Mouse (Mus musculus) mouse embryonic stem cell (cell line): ENCODE measurements around the gene Gm49403.
"Not testable (repeated sequence)": the region's sequence is repeated elsewhere in the genome, so short reads cannot be mapped to it uniquely, and the experiment has no call there.

Experiments used
- in situ Hi-C, 2 experiments: fragments of 300-500 bp; cut with MboI; formaldehyde crosslinking; loops; 1 replicate in 1 of 2; 3 replicates in 1 of 2; pipeline ENCODE4 v1.14.3; 2019 to 2020; ENCODE audit warnings: low sequenced_read_pairs in 2 of 2, low pct_unique_long_range_greater_than_20kb in 1 of 2, mixed read lengths in 1 of 2; ENCODE audit not compliant: unreplicated experiment in 1 of 2

Gm49403 gene

GRCm38 (mm10) chr19:8883616-8884015 is at the start of gene Gm49403, which contains the start of gene Lbhd1:
Gm49403 (plus strand) TSS chr19:8883930.
Lbhd1 (plus strand) TSS chr19:8883732.
- in situ Hi-C loops, result no loop called here

GRCm38 (mm10) chr19:8836327-8836726 is 47.4 kb upstream of the Gm49403 start:
- in situ Hi-C loops, result not testable (repeated sequence)

- in situ Hi-C loops, result no loop called here
Observed at GRCm38 (mm10) chr19:8837251-8837791, 46.4 kb upstream of the Gm49403 start, which contains the start of gene Bscl2. Bscl2 (plus strand) TSS chr19:8837467.

- in situ Hi-C loops, result no loop called here
Observed at GRCm38 (mm10) chr19:8838041-8838730, 45.5 kb upstream of the Gm49403 start.

GRCm38 (mm10) chr19:8839103-8839907 is 44.4 kb upstream of the Gm49403 start, which contains the start of gene Gng3:
Gng3 (minus strand) TSS chr19:8839194.
- in situ Hi-C loops, result no loop called here

GRCm38 (mm10) chr19:8839908-8840791 is 43.6 kb upstream of the Gm49403 start:
- in situ Hi-C loops, result no loop called here

- in situ Hi-C loops, result no loop called here
Observed at GRCm38 (mm10) chr19:8841012-8841411, 42.7 kb upstream of the Gm49403 start.

GRCm38 (mm10) chr19:8842961-8843360 is 40.8 kb upstream of the Gm49403 start:
- in situ Hi-C loops, result no loop called here

- in situ Hi-C loops, result no loop called here
Observed at GRCm38 (mm10) chr19:8844371-8845129, 39.2 kb upstream of the Gm49403 start.

- in situ Hi-C loops, result no loop called here
Observed at GRCm38 (mm10) chr19:8848356-8848755, 35.4 kb upstream of the Gm49403 start.

- in situ Hi-C loops, result loop anchor here (5.0 to 25.0 kb wide), 2 partner anchors 262 to 987 kb away; partner anchors contain the start of gene Scgb2a2 (in 1 of the 2)
Observed at GRCm38 (mm10) chr19:8850402-8850901, 33.3 kb upstream of the Gm49403 start, which contains the start of gene Lrrn4cl. Lrrn4cl (plus strand) TSS chr19:8850768.

- in situ Hi-C loops, result loop anchor here (5.0 to 25.0 kb wide), 2 partner anchors 261 to 986 kb away; partner anchors contain the start of gene Scgb2a2 (in 1 of the 2)
Observed at GRCm38 (mm10) chr19:8851639-8852038, 32.1 kb upstream of the Gm49403 start.

GRCm38 (mm10) chr19:8852236-8852928 is 31.3 kb upstream of the Gm49403 start:
- in situ Hi-C loops, result loop anchor here (5.0 to 25.0 kb wide), 2 partner anchors 260 to 985 kb away; partner anchors contain the start of gene Scgb2a2 (in 1 of the 2)

GRCm38 (mm10) chr19:8853117-8853516 is 30.6 kb upstream of the Gm49403 start:
- in situ Hi-C loops, result loop anchor here (5.0 to 25.0 kb wide), 2 partner anchors 259 to 984 kb away; partner anchors contain the start of gene Scgb2a2 (in 1 of the 2)

GRCm38 (mm10) chr19:8857689-8858088 is 26.0 kb upstream of the Gm49403 start:
- in situ Hi-C loops, result loop anchor here in 1 of 2 experiments (5.0 to 25.0 kb wide), 2 partner anchors 260 to 980 kb away; partner anchors contain the start of gene Scgb2a2

- in situ Hi-C loops, result loop anchor here in 1 of 2 experiments (5.0 to 25.0 kb wide), 2 partner anchors 258 to 978 kb away; partner anchors contain the start of gene Scgb2a2
Observed at GRCm38 (mm10) chr19:8859018-8859417, 24.7 kb upstream of the Gm49403 start.
